Mouse (Mus musculus) induced T-regulatory cell, adult 2 months (primary cell): ENCODE results near the gene Enpp6.
A peak's percentile ranks its signal among the peaks of the same experiment; 100 is the strongest.
"Not testable (repeated sequence)": the region's sequence is repeated elsewhere in the genome, so short reads cannot be mapped to it uniquely, and the experiment has no call there.

Experiments
- DNase-seq: peaks from one replicate; pipeline ENCODE4 v3.0.0-alpha.2; 2012; ENCODE audit warnings: low read depth

The Enpp6 gene

DNA sequence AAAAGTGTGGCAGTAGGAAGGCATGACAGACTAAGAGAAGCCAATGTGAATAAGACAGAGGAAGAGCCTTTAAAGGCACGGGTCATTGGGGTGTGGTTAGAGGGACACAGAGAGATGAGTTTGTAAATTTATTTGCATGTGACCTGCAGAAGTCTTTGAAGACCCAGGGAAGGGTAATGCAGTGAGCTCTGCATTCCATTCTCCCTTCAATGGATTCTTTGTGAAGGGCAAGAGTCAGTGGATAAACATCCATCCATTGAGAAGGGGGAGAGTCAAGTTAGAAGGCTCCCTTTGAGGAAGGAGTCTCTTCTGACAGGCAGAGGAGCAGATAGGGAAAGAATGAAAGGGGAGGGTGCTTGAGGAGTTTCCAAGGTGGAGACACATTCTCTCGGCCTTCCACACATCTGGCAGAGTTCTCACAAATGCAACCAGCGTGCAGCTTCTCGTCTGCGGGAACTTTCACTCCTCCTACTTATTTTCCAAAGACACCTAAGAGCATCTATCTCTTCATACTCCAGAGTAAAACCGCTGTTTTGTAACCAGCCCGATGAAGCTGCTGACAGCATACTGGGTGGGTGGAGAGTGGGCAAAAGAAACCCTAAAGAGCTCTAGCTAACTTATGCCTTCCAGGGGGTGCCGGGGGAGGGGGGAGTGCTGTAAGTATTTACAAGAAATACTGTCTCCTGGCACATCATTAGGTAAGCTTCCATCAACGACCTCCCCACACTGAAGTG is 9.4 kb downstream of the Enpp6 start:
- DNase-seq, result no peak

DNA sequence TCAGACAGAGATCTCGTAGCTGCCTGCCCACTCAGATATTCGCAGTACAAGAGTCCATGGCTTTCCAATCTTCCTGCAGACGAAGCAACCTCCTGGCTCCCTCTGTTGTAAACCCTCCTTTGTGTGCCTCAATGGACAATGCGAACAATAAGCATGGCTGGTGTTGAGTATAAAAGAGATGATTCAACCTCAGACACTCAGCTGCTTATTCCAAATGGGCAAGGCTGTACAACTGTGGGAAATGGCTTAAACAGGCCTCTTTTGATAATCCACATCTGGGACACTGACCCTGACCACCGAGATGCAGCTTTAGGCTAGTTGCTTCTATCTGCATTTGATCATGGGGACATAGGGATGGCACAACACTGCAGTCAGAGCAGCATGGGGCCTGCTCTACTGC is 19.0 kb downstream of the Enpp6 start:
- DNase-seq, result no peak

DNA sequence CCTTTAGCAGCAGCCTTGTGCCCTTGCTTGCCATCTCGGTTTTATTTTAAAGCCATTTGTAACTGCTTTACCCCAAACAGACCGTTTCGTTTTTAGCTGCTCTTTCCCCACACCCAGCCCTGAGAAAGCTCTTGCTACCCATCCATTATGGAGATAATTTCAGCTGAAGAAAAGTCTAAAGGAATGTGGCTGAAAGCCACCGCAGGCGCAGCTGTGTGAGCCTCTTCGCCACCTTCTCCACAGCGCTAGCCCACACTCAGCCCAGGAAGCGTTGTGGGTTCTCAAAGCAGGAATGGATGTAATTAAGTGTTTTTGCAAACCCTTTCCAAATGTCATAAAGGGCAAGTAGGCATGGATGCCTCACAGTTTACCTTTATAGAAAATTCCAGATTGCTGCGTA is 20.1 kb downstream of the Enpp6 start:
- DNase-seq, result no peak

DNA sequence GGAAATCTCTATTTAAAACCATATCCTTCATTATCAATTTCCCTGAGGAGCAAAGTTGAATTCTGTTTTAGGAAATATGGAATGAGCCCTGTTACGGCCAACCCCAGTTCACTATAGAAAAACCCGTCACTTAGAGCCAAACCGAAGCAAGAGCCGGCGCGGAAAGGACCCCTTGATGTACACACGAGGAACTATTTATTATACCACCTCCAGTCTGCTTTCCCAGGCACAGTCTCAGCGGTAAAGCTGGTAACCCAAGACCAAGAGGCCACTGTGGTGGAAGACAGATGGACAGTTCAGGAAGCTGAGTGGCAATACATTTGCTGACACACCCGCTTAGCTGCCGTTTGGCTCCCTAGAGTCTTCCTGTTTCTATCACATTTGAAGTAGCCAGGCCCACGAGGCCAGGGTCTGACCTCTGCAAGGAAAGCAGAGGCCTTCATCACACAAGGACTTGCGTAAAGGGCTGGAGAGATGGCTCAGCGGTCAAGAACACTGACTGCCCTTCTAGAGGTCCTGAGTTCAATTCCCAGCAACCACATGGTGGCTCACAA is 21.6 kb downstream of the Enpp6 start:
- DNase-seq, result no peak

DNA sequence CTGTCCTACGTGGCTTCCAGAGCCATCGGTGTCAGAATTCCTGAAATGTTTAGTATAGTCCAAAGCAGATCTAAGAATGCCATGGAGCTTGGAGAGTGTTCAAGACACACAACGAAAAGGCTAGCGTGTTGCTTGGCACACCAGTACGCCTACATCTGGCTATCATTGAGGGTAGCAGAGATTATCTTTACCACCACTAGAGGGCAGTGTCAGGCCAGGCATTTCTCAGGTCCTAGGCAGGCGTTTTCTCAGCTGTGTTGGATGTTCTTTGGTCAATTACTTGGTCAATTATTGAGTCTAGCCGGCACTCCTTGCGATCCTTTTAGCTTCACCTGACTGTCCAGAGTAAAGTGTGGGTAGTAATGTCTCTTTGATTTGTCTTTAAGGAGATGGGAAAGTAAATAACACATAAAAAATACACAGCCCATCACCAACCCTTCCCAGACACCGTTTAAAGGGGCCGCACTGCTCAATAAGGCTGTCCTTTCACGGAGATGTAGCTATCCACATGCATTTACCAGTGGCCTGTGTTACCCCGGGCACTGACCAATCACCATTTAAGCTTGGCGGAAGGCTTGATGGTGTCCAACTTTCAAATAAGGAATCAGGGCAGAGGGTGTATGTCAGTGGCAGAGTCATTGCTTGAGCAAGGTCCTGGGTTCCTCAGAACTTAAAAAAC is 29.7 kb downstream of the Enpp6 start:
- DNase-seq, result peak; percentile 77

DNA sequence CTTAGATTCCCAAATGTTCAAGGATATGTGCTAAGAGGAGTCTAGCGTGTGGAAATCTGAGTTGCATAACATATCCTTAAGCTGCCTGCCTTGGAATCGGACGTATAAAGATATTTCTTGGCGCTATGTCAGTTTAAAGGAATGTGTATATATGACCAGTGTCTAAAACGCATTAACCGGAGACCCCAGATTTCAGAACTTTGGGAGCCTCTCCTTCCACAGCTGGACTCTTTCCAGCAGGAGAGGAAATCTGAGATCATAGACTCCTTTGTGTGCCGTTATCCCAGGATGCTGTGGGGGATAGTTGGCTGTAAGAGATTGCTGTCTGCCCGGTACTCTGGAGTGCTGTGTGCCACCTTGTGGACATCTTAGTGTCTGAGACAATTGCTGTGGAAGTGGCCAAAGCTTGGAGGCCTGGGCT is 34.5 kb downstream of the Enpp6 start:
- no peak for DNase-seq

DNA sequence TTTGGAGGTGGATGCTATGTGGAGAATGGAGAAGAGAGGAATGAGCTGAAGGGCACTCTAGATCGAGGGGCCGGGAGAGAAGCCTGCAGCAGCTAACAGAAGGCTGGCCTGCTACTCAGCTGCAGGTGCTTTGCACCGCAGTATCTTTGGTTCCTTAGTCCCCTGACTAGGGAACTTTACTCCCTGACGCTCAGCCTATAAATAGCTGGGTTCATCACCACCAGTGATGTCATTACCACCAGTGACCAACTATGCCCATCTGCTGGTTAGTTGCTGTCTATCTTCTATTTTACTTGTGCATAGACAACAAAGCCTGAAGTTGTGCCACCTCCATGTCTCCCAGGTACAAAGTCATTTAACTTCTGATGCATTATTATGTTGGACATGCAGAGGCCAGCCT is 37.9 kb downstream of the Enpp6 start:
- no peak for DNase-seq

DNA sequence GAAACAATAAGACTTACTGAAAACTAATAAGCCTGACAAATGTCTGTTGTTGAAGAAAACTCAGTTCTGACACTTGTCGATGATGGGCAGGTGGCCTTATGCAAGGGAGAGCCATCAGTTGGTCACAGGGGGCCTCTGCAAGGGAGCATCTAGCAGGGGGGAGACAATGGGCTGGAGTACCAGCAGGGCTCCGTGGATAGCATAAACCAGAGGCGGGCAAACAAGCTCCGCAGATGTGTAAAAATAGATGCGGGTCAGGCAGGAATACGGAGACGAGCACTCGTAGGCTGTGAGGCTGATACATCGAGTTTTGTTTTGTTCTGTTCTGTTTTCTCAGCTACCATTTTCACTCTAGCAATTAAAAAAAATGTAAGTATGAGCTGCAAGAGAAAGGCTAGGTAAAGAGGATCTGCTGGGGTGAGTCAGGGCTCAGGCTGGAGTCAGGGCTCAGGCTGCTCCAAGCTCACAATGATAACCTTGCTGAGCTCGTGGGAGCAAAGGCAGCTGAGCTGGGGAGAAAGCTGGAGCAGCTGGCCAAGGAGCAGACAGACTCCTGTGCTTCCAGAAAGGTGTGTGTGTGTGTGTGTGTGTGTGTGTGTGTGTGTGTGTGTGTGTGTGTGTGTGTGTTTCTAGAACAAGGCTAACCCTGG is 40.3 kb downstream of the Enpp6 start:
- no peak for DNase-seq

DNA sequence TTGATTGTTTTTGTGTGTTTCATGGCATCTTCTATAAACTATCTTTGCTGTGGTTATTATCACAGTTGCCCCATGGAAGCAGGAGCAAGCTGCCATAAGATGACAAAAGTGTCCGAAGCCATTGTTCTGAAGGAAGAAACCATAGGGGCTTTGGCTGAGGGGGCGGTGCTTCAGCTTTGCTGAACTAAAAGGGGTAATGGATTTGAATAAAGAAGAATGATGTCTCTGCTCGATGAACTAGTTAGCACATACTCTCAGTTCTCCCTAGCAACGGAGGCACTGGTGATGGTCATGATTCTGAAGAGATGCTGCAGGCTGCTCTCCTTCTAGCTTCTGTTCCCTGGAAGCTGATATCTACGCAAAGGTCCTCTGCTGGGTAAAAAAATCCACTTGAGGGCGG is 41.8 kb downstream of the Enpp6 start:
- DNase-seq, result no peak

DNA sequence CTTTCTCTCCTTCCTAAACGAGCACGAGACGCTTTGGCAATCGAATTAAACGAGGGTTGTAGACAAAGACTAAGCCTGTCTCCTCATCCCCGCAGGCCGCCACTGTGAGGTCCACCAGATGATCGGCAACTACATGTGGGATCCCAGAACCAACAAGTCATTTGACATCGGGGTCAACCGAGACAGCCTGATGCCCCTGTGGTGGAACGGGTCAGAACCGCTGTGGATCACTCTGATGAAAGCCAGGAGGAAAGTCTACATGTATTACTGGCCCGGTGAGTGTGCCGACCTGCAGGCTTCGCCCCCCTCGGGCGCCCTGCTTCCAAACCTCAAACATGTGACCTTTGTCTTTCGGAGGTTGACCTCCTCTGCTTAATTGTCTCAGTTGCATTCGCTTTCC is 43.6 kb downstream of the Enpp6 start:
- DNase-seq, result no peak

DNA sequence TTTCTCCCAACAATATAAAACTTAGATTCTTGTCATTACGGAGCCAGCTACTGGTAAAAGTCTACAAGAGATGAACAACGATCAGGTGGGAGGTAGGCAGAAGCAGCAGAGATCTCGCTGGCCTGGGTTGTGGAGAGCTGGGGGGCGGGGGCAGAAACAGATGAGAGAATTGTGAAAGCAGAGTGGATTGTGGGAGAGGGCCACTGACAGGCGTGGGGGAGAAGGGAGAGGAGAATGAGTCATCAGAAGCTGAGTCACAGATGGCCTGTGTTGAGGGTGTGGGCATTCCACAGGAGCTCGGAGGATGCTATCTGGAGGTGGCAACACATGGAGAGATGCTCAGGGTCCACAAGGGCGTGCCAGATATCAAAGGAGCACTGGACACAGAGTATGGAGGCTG is 45.4 kb downstream of the Enpp6 start:
- no peak for DNase-seq

DNA sequence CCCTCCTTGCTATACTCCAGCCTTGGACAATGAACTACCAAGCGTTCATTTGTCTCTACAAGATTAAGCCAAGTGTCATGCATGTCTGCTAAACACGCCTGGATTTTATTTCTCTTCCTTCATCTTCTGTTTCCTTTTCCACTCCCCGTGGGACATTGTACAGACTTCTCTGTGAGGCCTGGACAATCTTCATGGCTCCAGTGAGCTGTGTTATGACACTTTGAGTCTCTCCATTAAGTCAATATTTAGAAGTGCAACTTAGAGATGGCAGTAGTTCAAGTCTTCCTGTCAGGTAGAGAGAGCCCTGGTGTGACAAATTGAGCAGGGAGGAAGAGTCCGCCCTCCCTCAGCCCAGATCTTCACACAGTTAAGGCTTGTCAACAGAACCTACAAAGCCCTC is 47.3 kb downstream of the Enpp6 start:
- no peak for DNase-seq

DNA sequence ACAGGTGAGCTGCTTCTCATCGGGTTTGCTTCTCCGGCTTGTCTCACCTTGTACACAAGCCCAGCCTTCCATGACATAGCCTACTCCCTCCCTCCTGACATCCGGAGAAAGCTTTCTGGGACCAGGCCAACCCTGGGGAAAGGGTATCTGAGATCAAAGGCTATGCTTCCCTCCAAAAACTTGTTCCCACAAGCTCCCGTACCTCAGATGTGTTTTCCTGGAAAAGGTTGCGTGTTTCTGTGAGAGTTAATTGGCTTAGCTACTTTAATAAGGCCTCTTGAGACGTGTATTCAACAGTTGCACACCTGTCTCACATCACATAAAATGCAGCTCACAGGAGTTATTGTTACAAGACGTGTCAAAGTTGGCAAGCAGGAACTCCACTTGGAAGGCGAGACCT is 49.8 kb downstream of the Enpp6 start:
- no peak for DNase-seq

DNA sequence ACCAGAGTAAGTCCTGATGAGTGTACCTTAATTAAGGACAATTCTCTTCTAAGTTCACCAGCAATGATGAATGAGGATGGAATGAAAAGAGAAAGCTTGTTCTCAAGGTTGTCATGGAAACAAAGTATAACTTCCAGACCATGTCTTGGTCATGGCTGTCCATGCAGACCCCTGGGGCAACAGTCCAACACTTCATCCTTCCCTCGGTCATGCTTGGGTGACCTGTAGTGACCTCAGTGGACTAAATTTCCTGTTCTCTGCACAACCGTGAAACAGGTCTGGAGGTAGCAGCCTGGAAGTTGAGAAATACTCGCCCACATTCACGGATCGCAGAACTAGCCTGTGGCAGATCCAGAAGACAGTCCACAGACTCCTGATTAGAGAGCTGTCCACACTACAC is 50.7 kb downstream of the Enpp6 start:
- no peak for DNase-seq

DNA sequence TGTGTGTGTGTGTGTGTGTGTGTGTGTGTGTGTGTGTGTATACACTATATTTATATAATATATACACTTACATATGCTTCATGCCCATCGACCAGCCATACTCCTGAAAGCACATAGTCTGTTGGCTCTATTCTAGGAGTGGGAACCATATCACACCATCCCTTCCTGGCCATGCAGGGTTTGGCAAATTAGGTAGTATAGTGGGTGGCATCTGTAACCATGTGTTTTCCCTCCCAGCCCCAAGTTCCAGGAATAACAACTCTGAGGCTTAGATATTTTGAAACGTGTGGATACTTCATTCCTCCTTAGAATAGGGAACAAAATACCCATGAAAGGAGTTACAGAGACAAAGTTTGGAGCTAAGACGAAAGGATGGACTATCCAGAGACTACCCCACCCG is 53.5 kb downstream of the Enpp6 start:
- not testable (repeated sequence) for DNase-seq

DNA sequence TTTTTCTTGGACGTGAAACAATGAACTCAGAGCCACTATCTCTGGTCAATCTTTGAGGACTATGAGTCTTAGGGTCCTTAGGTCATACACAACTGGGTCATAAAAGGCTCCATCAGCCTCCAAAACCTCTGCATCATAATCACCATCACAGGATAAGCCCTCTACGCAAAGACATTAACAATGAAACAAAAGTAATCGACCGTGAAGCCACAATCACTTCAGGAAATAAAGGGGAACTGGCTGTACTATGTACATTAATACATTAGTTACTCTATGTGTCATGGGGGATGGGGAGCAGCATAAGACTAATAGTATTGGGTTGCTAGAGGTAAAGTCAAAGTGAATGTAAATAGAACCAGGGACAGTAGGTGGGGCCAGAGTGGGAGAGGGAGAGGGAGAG is 59.7 kb downstream of the Enpp6 start:
- no peak for DNase-seq

DNA sequence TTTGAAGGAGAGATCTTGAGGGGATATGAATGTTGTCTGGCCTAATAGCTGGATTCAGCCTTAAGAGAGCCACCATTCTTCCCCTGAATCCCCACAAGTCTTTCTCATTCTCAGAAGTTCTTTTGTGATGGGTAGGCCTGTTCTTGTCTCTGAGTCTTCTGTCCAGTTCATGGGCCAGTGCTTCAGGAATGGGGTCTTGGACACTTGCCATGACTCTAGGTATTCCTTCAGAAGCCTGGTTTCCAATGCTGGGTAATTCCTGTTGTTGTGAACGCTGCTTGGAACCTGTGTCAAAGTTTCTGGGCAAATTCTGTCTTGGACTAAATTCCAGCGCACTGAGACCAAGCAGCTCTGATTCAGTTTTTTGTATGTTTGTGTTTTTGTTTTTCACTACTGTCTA is 60.5 kb downstream of the Enpp6 start:
- DNase-seq, result no peak

DNA sequence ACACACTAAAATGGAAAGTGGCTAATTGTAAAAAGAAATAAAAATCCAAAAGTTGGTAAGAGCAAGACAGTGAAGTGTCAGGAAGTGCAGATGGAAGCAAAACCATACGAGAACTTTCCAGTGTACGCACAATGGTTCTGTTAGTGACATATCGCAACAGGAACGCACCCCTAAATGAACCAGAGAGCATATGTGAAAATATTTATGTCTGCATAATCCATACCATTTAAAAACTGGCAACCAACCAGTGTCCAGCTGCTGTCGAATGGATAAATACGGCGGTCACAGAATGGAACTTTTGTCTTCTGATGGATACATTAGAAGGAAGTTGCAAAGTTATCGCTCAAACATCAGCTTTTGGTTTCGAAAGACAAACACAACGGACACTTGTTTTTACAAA is 61.9 kb downstream of the Enpp6 start:
- DNase-seq, result no peak

DNA sequence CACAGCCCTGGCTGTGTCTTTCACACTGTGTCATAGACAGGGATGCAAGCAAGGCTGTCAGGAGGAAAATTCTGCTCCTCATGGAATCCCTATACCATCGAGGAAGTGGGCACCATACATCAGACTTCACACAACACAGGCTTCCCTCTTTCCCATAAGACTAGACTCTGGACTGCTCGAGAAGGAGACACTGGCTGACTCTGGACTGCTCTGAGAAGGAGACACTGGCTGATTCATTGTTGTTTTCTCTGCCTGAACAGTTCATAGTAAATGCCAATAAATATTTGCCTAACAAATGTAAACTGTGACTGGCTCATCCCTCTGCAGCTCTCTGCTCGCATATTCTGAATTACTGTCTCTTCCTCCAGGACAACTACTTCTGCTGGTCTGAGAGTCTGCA is 66.0 kb downstream of the Enpp6 start:
- no peak for DNase-seq

DNA sequence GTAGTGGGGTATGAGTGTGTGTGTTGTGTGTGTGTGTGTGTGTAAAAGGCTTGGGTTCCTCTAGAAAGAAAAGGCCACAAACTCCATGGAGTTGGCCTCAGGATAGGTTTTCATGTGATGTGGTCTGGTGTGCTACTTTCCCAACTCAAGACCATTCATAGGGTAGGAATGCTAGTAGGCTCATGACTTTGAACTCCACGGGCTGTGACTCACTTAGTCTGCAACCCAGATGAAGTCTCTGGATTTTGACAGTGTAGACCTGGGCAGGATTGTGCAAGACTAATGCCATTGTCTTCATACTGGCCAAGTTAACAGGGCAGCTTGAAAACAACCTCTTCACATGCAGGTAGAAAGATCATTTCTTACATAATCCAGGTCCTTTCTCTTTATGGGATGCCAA is 69.4 kb downstream of the Enpp6 start:
- no peak for DNase-seq

DNA sequence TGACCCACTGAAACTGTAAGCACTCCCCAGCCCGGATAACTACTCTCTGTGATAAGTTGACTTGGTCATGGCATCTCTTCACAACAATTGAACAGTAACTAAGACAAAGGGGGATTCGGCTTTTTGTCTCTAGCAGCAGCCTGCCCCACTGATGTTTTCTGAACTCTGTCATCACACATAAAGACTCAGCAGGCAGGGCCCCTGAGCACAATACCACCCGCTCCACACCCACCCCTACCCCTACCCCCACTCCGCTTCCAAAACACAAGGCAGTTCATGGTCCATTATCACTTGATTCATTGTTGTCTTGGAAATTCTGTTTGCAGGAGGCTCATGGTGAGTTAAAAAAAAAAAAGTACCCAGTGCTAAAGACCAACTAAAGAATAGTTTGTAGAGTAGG is 71.8 kb downstream of the Enpp6 start:
- no peak for DNase-seq

DNA sequence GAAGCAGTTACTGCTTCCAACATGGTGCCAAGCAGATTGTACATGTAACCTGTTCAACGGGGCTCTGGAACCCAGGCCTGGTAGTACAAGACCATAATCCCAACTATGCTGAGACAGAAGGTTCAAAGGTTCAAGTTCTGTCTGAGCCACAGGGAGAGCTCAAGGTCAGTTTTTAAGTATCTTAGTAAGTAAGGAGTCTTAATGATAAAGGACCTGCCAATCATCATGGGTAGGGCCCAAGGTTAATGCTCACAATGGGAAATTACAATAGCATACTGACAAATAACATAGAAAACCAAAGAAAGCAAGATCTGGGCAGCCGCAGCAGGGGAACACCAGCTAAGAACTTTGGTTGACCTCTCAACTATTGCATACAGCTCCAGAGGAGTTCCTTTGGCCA is 72.3 kb downstream of the Enpp6 start:
- DNase-seq, result no peak

DNA sequence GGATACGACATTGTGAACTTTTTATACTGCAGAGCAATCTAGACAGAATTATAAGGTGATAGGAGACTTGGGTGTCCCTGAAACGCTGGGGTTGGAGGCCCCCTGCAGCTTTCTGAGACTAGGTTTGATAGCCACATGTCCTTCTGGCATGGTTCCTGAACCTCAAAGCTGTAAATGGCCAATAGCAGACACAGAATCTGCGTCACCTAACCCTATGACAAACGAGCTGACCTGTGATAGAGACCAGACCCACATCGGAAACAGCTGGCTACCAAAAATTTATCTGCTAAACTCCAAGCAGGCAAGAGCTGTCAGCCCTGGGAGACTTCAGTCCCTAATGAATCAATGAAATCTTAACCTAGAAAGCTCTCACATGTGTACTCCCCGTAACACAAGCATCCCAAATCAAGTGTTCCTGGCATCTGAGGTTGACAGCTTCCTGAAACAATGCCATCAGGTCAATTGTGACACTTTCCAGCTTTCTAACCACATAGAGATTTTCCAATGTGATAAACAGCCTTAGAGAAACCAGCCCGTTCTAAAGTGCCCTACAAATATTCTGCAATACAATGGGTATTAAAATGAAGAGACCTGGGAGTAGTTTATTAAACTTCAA is 74.5 kb downstream of the Enpp6 start:
- no peak for DNase-seq
